Mouse (Mus musculus) frontal cortex, postnatal 36 days (tissue): ENCODE results near the gene Zfp541.

Experiments used
- DNase-seq, 2 experiments: peaks; one replicate each; pipeline ENCODE4 v3.0.0; 2022; ENCODE audit warnings: low spot score in 2 of 2

The Zfp541 gene

GRCm38 (mm10) chr7:16044531-16044930 lies 17.1 kb upstream of the Zfp541 start:
- DNase-seq = no peak

GRCm38 (mm10) chr7:16045538-16045937 lies 16.1 kb upstream of the Zfp541 start:
- no peak for DNase-seq

- no peak for DNase-seq
Measured at GRCm38 (mm10) chr7:16046101-16046480, 15.5 kb upstream of the Zfp541 start.

GRCm38 (mm10) chr7:16046481-16047337 lies 14.9 kb upstream of the Zfp541 start:
- DNase-seq = peak; percentile 70 to 72

- peak; percentile 63 to 81 for DNase-seq
Measured at GRCm38 (mm10) chr7:16047338-16048146, 14.1 kb upstream of the Zfp541 start, which contains the start of gene Bicra. Bicra (minus strand) TSS chr7:16047921.

GRCm38 (mm10) chr7:16048164-16048564 lies 13.4 kb upstream of the Zfp541 start:
- DNase-seq = peak; percentile 98 to 99

- peak in 1 of 2 experiments; percentile 24 for DNase-seq
Measured at GRCm38 (mm10) chr7:16048675-16049575, 12.7 kb upstream of the Zfp541 start.

GRCm38 (mm10) chr7:16049576-16049915 lies 12.1 kb upstream of the Zfp541 start:
- DNase-seq = no peak

- DNase-seq = no peak
Measured at GRCm38 (mm10) chr7:16050600-16050999, 11.0 kb upstream of the Zfp541 start.

GRCm38 (mm10) chr7:16051883-16052595 lies 9.6 kb upstream of the Zfp541 start:
- DNase-seq = peak; percentile 75 to 80

- peak; percentile 83 to 90 for DNase-seq
Measured at GRCm38 (mm10) chr7:16052684-16053083, 8.9 kb upstream of the Zfp541 start.

- DNase-seq = no peak
Measured at GRCm38 (mm10) chr7:16053105-16053504, 8.5 kb upstream of the Zfp541 start.

GRCm38 (mm10) chr7:16054966-16055365 lies 6.6 kb upstream of the Zfp541 start:
- no peak for DNase-seq

GRCm38 (mm10) chr7:16055665-16056064 lies 5.9 kb upstream of the Zfp541 start:
- no peak for DNase-seq

- DNase-seq = peak; percentile 28 to 68
Measured at GRCm38 (mm10) chr7:16056459-16057135, 5.0 kb upstream of the Zfp541 start.

- no peak for DNase-seq
Measured at GRCm38 (mm10) chr7:16057136-16057534, 4.5 kb upstream of the Zfp541 start.

- no peak for DNase-seq
Measured at GRCm38 (mm10) chr7:16062099-16062420, 446 bp downstream of the Zfp541 start.

- DNase-seq = no peak
Measured at GRCm38 (mm10) chr7:16063490-16063889, 1.9 kb downstream of the Zfp541 start.

- no peak for DNase-seq
Measured at GRCm38 (mm10) chr7:16070846-16071245, 9.2 kb downstream of the Zfp541 start.

- DNase-seq = no peak
Measured at GRCm38 (mm10) chr7:16071906-16072305, 10.3 kb downstream of the Zfp541 start.

- DNase-seq = no peak
Measured at GRCm38 (mm10) chr7:16079947-16080346, 18.3 kb downstream of the Zfp541 start.
